Mouse (Mus musculus) CH12.LX (cell line): ENCODE measurements at regions not wholly inside any gene's neighbourhood (a gene's known extent, or its start where the extent isn't known, plus 50 kb on each side); places are given as distances from the start of the nearest gene placed in this dataset.

ENCODE experiments used
- DNase-seq: peaks from one replicate; pipeline ENCODE4 v3.0.0-alpha.2; 2013; ENCODE audit errors: extremely low read depth
- H3K27ac ChIP-seq: 2 replicates; pipeline ENCODE4 v1.5.1; 2012; ENCODE audit warnings: low read depth, mild to moderate bottlenecking, control low read depth, moderate library complexity; ENCODE audit not compliant: insufficient read depth
- H3K27me3 ChIP-seq: replicated peaks from 2 replicates; pipeline ENCODE3; 2012; ENCODE audit warnings: inconsistent platforms
- H3K36me3 ChIP-seq, 2 experiments: replicated peaks in 1 of 2; 2 replicates each; pipeline versions ENCODE3 to v1.6.1; 2012; ENCODE audit warnings: inconsistent platforms in 1 of 2, low read length in 1 of 2, mild to moderate bottlenecking in 1 of 2, mixed read lengths in 1 of 2, moderate library complexity in 1 of 2; ENCODE audit not compliant: control insufficient read depth in 1 of 2, insufficient read depth in 1 of 2
- H3K4me1 ChIP-seq, 2 experiments: 2 replicates each; pipeline ENCODE4 v1.6.1; 2012; ENCODE audit warnings: inconsistent platforms in 1 of 2, moderate library complexity in 1 of 2; ENCODE audit not compliant: insufficient read depth in 2 of 2, control insufficient read depth in 1 of 2
- H3K4me2 ChIP-seq: 2 replicates; pipeline ENCODE4 v1.6.1; 2012; ENCODE audit warnings: low read depth, mild to moderate bottlenecking, control low read depth; ENCODE audit not compliant: poor library complexity, insufficient read depth, severe bottlenecking
- H3K4me3 ChIP-seq, 3 experiments: fragments of 150-350 bp in 1 of 3; sonication (generic) in 1 of 3; replicated peaks in 1 of 3; 2 replicates each; pipeline versions ENCODE3 to v1.5.1; 2011 to 2012; ENCODE audit warnings: low read depth in 2 of 3, low read length in 2 of 3, mild to moderate bottlenecking in 2 of 3, moderate library complexity in 2 of 3, control low read depth in 1 of 3, improper control_type of control experiment in 1 of 3, inconsistent platforms in 1 of 3, mixed read lengths in 1 of 3; ENCODE audit not compliant: poor library complexity in 1 of 3
- H3K79me2 ChIP-seq: replicated peaks from 2 replicates; pipeline ENCODE4 v1.6.1; 2012; ENCODE audit warnings: mild to moderate bottlenecking, moderate library complexity; ENCODE audit not compliant: control insufficient read depth, poor library complexity, insufficient read depth, severe bottlenecking; ENCODE audit errors: extremely low read depth
- H3K9ac ChIP-seq: 2 replicates; pipeline ENCODE4 v1.6.1; 2012; ENCODE audit warnings: low read depth, mild to moderate bottlenecking, control low read depth, moderate library complexity; ENCODE audit not compliant: insufficient read depth
- H3K9me3 ChIP-seq: replicated peaks from 2 replicates; pipeline ENCODE3; 2012; ENCODE audit warnings: low read length, inconsistent platforms, mixed read lengths
- BHLHE40 ChIP-seq: IDR thresholded peaks from 2 replicates; pipeline ENCODE4 v1.6.1; 2011; ENCODE audit warnings: mild to moderate bottlenecking, low read depth, low read length, improper control_type of control experiment
- CHD1 ChIP-seq: IDR thresholded peaks from 2 replicates; pipeline ENCODE4 v1.6.1; 2012; ENCODE audit warnings: low read depth, low read length, improper control_type of control experiment, inconsistent platforms
- CHD2 ChIP-seq: IDR thresholded peaks from 2 replicates; pipeline ENCODE4 v1.6.1; 2011; ENCODE audit warnings: low read length, improper control_type of control experiment
- CTCF ChIP-seq, 2 experiments: IDR thresholded peaks in 1 of 2; conservative IDR thresholded peaks in 1 of 2; 2 replicates each; pipeline ENCODE4 v1.5.1; 2011 to 2012; ENCODE audit warnings: low read depth in 2 of 2, low read length in 2 of 2, improper control_type of control experiment in 1 of 2, inconsistent platforms in 1 of 2, mild to moderate bottlenecking in 1 of 2, moderate library complexity in 1 of 2
- E2F4 ChIP-seq: IDR thresholded peaks from 2 replicates; pipeline ENCODE4 v1.6.1; 2011; ENCODE audit warnings: low read depth, low read length, improper control_type of control experiment; ENCODE audit not compliant: insufficient replicate concordance
- ELF1 ChIP-seq: IDR thresholded peaks from 2 replicates; pipeline ENCODE4 v1.6.1; 2014; ENCODE audit warnings: low read depth, mild to moderate bottlenecking, inconsistent platforms, low read length, improper control_type of control experiment
- ETS1 ChIP-seq: conservative IDR thresholded peaks from 2 replicates; pipeline ENCODE4 v1.6.1; 2012; ENCODE audit warnings: low read depth, mild to moderate bottlenecking, inconsistent platforms, low read length, improper control_type of control experiment, moderate library complexity
- GABPA ChIP-seq: IDR thresholded peaks from 2 replicates; pipeline ENCODE4 v1.6.1; 2012; ENCODE audit warnings: low read depth, low read length, improper control_type of control experiment, inconsistent platforms; ENCODE audit not compliant: insufficient replicate concordance
- HCFC1 ChIP-seq: IDR thresholded peaks from 2 replicates; pipeline ENCODE4 v1.6.1; 2012; ENCODE audit warnings: low read depth, mild to moderate bottlenecking, inconsistent platforms, low read length, improper control_type of control experiment
- IRF4 ChIP-seq: IDR thresholded peaks from 2 replicates; pipeline ENCODE4 v1.6.1; 2014; ENCODE audit warnings: low read depth, mild to moderate bottlenecking, inconsistent platforms, low read length, improper control_type of control experiment
- JUN ChIP-seq: IDR thresholded peaks from 2 replicates; pipeline ENCODE4 v1.6.1; 2011; ENCODE audit warnings: low read depth, mild to moderate bottlenecking, low read length, improper control_type of control experiment, moderate library complexity; ENCODE audit not compliant: insufficient read depth
- JUND ChIP-seq: conservative IDR thresholded peaks from 2 replicates; pipeline ENCODE4 v1.6.1; 2011; ENCODE audit warnings: low read depth, low read length, improper control_type of control experiment
- MAFK ChIP-seq: IDR thresholded peaks from 2 replicates; pipeline ENCODE4 v1.6.1; 2011; ENCODE audit warnings: low read length, improper control_type of control experiment; ENCODE audit not compliant: insufficient replicate concordance
- MAX ChIP-seq: IDR thresholded peaks from 2 replicates; pipeline ENCODE4 v1.6.1; 2011; ENCODE audit warnings: low read length, improper control_type of control experiment
- MAZ ChIP-seq: IDR thresholded peaks from 2 replicates; pipeline ENCODE4 v1.6.1; 2012; ENCODE audit warnings: low read depth, mild to moderate bottlenecking, inconsistent platforms, low read length, improper control_type of control experiment, moderate library complexity
- MEF2A ChIP-seq: IDR thresholded peaks from 2 replicates; pipeline ENCODE4 v1.6.1; 2014; ENCODE audit warnings: low read depth, mild to moderate bottlenecking, inconsistent platforms, low read length, improper control_type of control experiment, borderline replicate concordance
- MXI1 ChIP-seq: IDR thresholded peaks from 2 replicates; pipeline ENCODE4 v1.6.1; 2011; ENCODE audit warnings: mild to moderate bottlenecking, low read depth, low read length, improper control_type of control experiment
- MYC ChIP-seq: IDR thresholded peaks from 2 replicates; pipeline ENCODE4 v1.6.1; 2011; ENCODE audit warnings: low read depth, mild to moderate bottlenecking, improper control_type of control experiment, low read length
- NELFE ChIP-seq: IDR thresholded peaks from 2 replicates; pipeline ENCODE4 v1.6.1; 2011; ENCODE audit warnings: low read depth, low read length, improper control_type of control experiment
- NRF1 ChIP-seq: IDR thresholded peaks from 2 replicates; pipeline ENCODE4 v1.6.1; 2014; ENCODE audit warnings: low read depth, mild to moderate bottlenecking, inconsistent platforms, low read length, improper control_type of control experiment, moderate library complexity
- PAX5 ChIP-seq: IDR thresholded peaks from 2 replicates; pipeline ENCODE4 v1.6.1; 2012; ENCODE audit warnings: low read length, inconsistent platforms, mixed read lengths
- POLR2AphosphoS2 ChIP-seq: IDR thresholded peaks from 2 replicates; pipeline ENCODE4 v1.6.1; 2011; ENCODE audit warnings: low read depth, low read length, improper control_type of control experiment
- RAD21 ChIP-seq: IDR thresholded peaks from 2 replicates; pipeline ENCODE4 v1.6.1; 2011; ENCODE audit warnings: low read depth, mild to moderate bottlenecking, low read length, improper control_type of control experiment, moderate library complexity
- RCOR1 ChIP-seq: conservative IDR thresholded peaks from 2 replicates; pipeline ENCODE4 v1.6.1; 2012; ENCODE audit warnings: low read depth, mild to moderate bottlenecking, inconsistent platforms, low read length, improper control_type of control experiment
- SIN3A ChIP-seq: IDR thresholded peaks from 2 replicates; pipeline ENCODE4 v1.6.1; 2012; ENCODE audit warnings: low read length, improper control_type of control experiment, inconsistent platforms
- SMC3 ChIP-seq: IDR thresholded peaks from 2 replicates; pipeline ENCODE4 v1.6.1; 2011; ENCODE audit warnings: low read depth, low read length, improper control_type of control experiment
- TCF12 ChIP-seq: IDR thresholded peaks from 2 replicates; pipeline ENCODE4 v1.6.1; 2014; ENCODE audit warnings: low read depth, mild to moderate bottlenecking, inconsistent platforms, low read length, improper control_type of control experiment
- UBTF ChIP-seq: IDR thresholded peaks from 2 replicates; pipeline ENCODE4 v1.6.1; 2012; ENCODE audit warnings: low read depth, mild to moderate bottlenecking, inconsistent platforms, low read length, improper control_type of control experiment, moderate library complexity
- USF1 ChIP-seq: IDR thresholded peaks from 2 replicates; pipeline ENCODE4 v1.6.1; 2014; ENCODE audit warnings: low read depth, mild to moderate bottlenecking, inconsistent platforms, low read length, improper control_type of control experiment
- dilution Hi-C: fragments of 300-500 bp; cut with MboI; formaldehyde crosslinking; loops from 2 replicates; pipeline ENCODE4 v1.14.3; 2020; ENCODE audit warnings: low sequenced_read_pairs; ENCODE audit not compliant: extremely low pct_unique_long_range_greater_than_20kb, extremely low pct_ligation_motif_present
- in situ Hi-C: fragments of 300-500 bp; cut with MboI; formaldehyde crosslinking; loops from 3 replicates; pipeline ENCODE4 v1.14.3; 2019; ENCODE audit warnings: low sequenced_read_pairs, low pct_ligation_motif_present, low pct_unique_long_range_greater_than_20kb, mixed read lengths

GRCm38 (mm10) chr9:31619344-31619743 is 155.1 kb upstream of the Tmem45b start:
- dilution Hi-C loops, result no loop called here
- in situ Hi-C loops, result no loop called here

GRCm38 (mm10) chr9:31614250-31614945 is 150.1 kb upstream of the Tmem45b start:
- no peaks in the 10 kb centered on the region for H3K27me3 ChIP-seq
- TF ChIP-seq PAX5 (no peak), CHD2 (no peak), POLR2AphosphoS2 (no peak), JUN (no peak), TCF12 (no peak), IRF4 (no peak), SMC3 (no peak), MAZ (no peak), CHD1 (no peak), MAFK (no peak), JUND (no peak), MYC (no peak), BHLHE40 (no peak), CTCF (conservative IDR thresholded peaks at IDR 0.05 in 1 of 2, IDR thresholded peaks at IDR 0.05 in 1 of 2; ENCODE audit: low read depth in 2 of 2, low read length in 2 of 2) (no peak), HCFC1 (no peak), GABPA (no peak)
- no peak overlapping the region for H3K4me3 ChIP-seq
- no peaks in the 10 kb centered on the region for H3K79me2 ChIP-seq
- H3K9ac ChIP-seq, result no peak overlapping the region
- H3K36me3 ChIP-seq, result no peaks in the 10 kb centered on the region
- no peaks in the 10 kb centered on the region for H3K9me3 ChIP-seq
- H3K4me1 ChIP-seq, result peaks cover 0 to 7% of the 10 kb centered on the region in 2 experiments; a peak in 1 of 4 replicates
- dilution Hi-C loops, result no loop called here
- H3K4me2 ChIP-seq, result no peak overlapping the region
- in situ Hi-C loops, result no loop called here
- no peak for DNase-seq
- no peak overlapping the region for H3K27ac ChIP-seq

More at GRCm38 (mm10) chr9:31619344-31619743, 155.1 kb upstream of the Tmem45b start:
- no peaks in the 10 kb centered on the region for H3K36me3 ChIP-seq
- no peak overlapping the region for H3K27ac ChIP-seq
- no peak overlapping the region for H3K4me2 ChIP-seq
- no peaks in the 10 kb centered on the region for H3K9me3 ChIP-seq
- H3K9ac ChIP-seq, result no peak overlapping the region
- no peak for TF ChIP-seq NRF1
- TF ChIP-seq JUN, result no peak
- TF ChIP-seq MXI1, result no peak
- no peak for TF ChIP-seq ELF1
- TF ChIP-seq ETS1, result no peak
- no peak for TF ChIP-seq UBTF
- no peak for TF ChIP-seq TCF12
- TF ChIP-seq RAD21, result no peak
- TF ChIP-seq E2F4, result no peak
- no peak for TF ChIP-seq CTCF (conservative IDR thresholded peaks at IDR 0.05 in 1 of 2, IDR thresholded peaks at IDR 0.05 in 1 of 2; ENCODE audit: low read depth in 2 of 2, low read length in 2 of 2)
- no peak for TF ChIP-seq CHD2
- no peak for TF ChIP-seq BHLHE40
- no peak for TF ChIP-seq MAX
- no peak for TF ChIP-seq NELFE
- TF ChIP-seq SIN3A, result no peak
- no peak for TF ChIP-seq CHD1
- no peak for TF ChIP-seq MEF2A
- TF ChIP-seq USF1, result no peak
- TF ChIP-seq RCOR1, result no peak
- no peak overlapping the region for H3K4me3 ChIP-seq
- no peaks in the 10 kb centered on the region for H3K27me3 ChIP-seq
- no peaks in the 10 kb centered on the region for H3K79me2 ChIP-seq
- no peak for DNase-seq
- peaks cover 0 to 11% of the 10 kb centered on the region in 2 experiments; a peak in 2 of 4 replicates for H3K4me1 ChIP-seq
